Mouse (Mus musculus) hindbrain, embryonic 15.5 days (tissue): ENCODE measurements around the gene Polr3f. TPM values are rescaled to one million over a fixed set of nuclear protein-coding genes. Genes with fewer than 3 reads are reported as not detected.

ENCODE experiments used
- ATAC-seq: fragments of 200-750 bp; cut with Nextera tagmentation; 2 replicates; pipeline ENCODE4 v1.8.0; 2017; ENCODE audit warnings: low read depth, moderate number of reproducible peaks, moderate TSS enrichment; ENCODE audit not compliant: low FRiP score
- H3K27ac ChIP-seq: fragments of 300-500 bp; sonication (generic); replicated peaks from 2 replicates; pipeline ENCODE4 v1.5.1; 2015; ENCODE audit warnings: mild to moderate bottlenecking, inconsistent platforms
- H3K27me3 ChIP-seq: fragments of 300-500 bp; sonication (generic); 2 replicates; pipeline ENCODE4 v1.6.1; 2015; ENCODE audit warnings: control low read depth, inconsistent platforms
- H3K36me3 ChIP-seq: fragments of 300-500 bp; sonication (generic); 2 replicates; pipeline ENCODE4 v1.6.1; 2015; ENCODE audit warnings: control low read depth, inconsistent platforms
- H3K4me1 ChIP-seq: fragments of 300-500 bp; sonication (generic); replicated peaks from 2 replicates; pipeline ENCODE4 v1.6.1; 2015; ENCODE audit warnings: control low read depth, inconsistent platforms
- H3K4me2 ChIP-seq: fragments of 300-500 bp; sonication (generic); 2 replicates; pipeline ENCODE4 v1.6.1; 2015; ENCODE audit warnings: moderate library complexity, mild to moderate bottlenecking, inconsistent platforms
- H3K4me3 ChIP-seq: fragments of 300-500 bp; sonication (generic); 2 replicates; pipeline ENCODE4 v1.5.1; 2015; ENCODE audit warnings: mild to moderate bottlenecking, inconsistent platforms
- H3K9ac ChIP-seq: fragments of 300-500 bp; sonication (generic); 2 replicates; pipeline ENCODE4 v1.6.1; 2015; ENCODE audit warnings: inconsistent platforms
- H3K9me3 ChIP-seq: fragments of 300-500 bp; sonication (generic); 2 replicates; pipeline ENCODE4 v1.6.1; 2016; ENCODE audit warnings: control low read depth, inconsistent platforms
- WGBS: fragments of 180-500 bp; shearing (Covaris S2); methylation state at CpG from one replicate; pipeline ENCODE4 v1.1.7; 2015; 5-methylcytosine and 5-hydroxymethylcytosine counted together
- polyA plus RNA-seq: library from polyadenylated mRNA; unstranded; fragments of >200 nt; fragmentation: Nextera tagmentation; extraction: Ambion mirVana; gene quantifications from 2 replicates; pipeline ENCODE4 v1.2.1, GENCODE M21; 2015

The Polr3f gene
- polyA plus RNA-seq, 1 experiment from 2014 or later, result 25.1 TPM

- Histone ChIP-seq H3K27me3 (no peaks in the 10 kb centered on the region), H3K4me3 (no peak overlapping the region), H3K27ac (no peak overlapping the region), H3K4me2 (no peak overlapping the region), H3K36me3 (peaks cover 72% of the 10 kb centered on the region), H3K4me1 (no peaks in the 10 kb centered on the region), H3K9me3 (no peaks in the 10 kb centered on the region), H3K9ac (no peak overlapping the region)
- 86% methylated on average over 4 of the region's 4 CpGs for WGBS
- no peak for ATAC-seq
Observed at GRCm38 (mm10) chr2:144541246-144541645, 13.7 kb downstream of the Polr3f start.

GRCm38 (mm10) chr2:144543670-144544069 lies 16.2 kb downstream of the Polr3f start:
- H3K36me3 ChIP-seq, result peaks cover 62% of the 10 kb centered on the region
- no peak overlapping the region for H3K4me2 ChIP-seq
- H3K4me3 ChIP-seq, result no peak overlapping the region
- no peaks in the 10 kb centered on the region for H3K27me3 ChIP-seq
- 90% methylated on average over 6 of the region's 6 CpGs for WGBS
- no peaks in the 10 kb centered on the region for H3K9me3 ChIP-seq
- no peak overlapping the region for H3K9ac ChIP-seq
- no peak for ATAC-seq
- no peak overlapping the region for H3K27ac ChIP-seq
- H3K4me1 ChIP-seq, result no peaks in the 10 kb centered on the region

GRCm38 (mm10) chr2:144544630-144545029 lies 17.1 kb downstream of the Polr3f start:
- no peak overlapping the region for H3K27ac ChIP-seq
- WGBS, result 84% methylated on average over 6 of the region's 6 CpGs
- H3K4me3 ChIP-seq, result no peak overlapping the region
- H3K9ac ChIP-seq, result no peak overlapping the region
- H3K27me3 ChIP-seq, result no peaks in the 10 kb centered on the region
- H3K9me3 ChIP-seq, result no peaks in the 10 kb centered on the region
- peaks cover 2% of the 10 kb centered on the region; the same call in 1 of the 2 replicates for H3K4me1 ChIP-seq
- no peak for ATAC-seq
- peaks cover 53% of the 10 kb centered on the region for H3K36me3 ChIP-seq
- H3K4me2 ChIP-seq, result no peak overlapping the region

- Histone ChIP-seq H3K27ac (no peak overlapping the region), H3K4me3 (no peak overlapping the region), H3K36me3 (peaks cover 48% of the 10 kb centered on the region), H3K9ac (no peak overlapping the region), H3K4me2 (no peak overlapping the region), H3K9me3 (no peaks in the 10 kb centered on the region), H3K27me3 (no peaks in the 10 kb centered on the region), H3K4me1 (peaks cover 6% of the 10 kb centered on the region)
- 93% methylated on average over 2 of the region's 2 CpGs for WGBS
- no peak for ATAC-seq
Observed at GRCm38 (mm10) chr2:144545061-144545460, 17.5 kb downstream of the Polr3f start.

DNA sequence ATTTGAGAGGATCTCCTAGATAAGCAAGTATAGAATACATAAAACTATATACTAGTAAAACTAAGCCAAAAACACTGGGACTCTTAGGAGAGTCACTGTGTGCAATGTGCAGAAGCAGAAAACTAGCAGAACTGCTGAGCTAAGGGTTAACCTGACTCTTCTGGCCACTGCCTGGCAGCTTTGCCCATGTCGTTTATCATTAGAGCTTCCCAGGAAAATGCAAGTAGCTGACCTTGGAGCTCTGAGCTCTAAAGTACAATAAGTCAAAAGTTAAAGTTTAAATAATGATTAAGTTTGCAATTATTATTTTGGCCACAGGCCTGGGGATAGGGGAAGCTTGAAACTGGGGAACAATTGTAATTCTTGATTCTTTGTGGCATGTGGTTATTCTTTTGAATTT lies 18.0 kb downstream of the Polr3f start:
- Histone ChIP-seq H3K4me3 (no peak overlapping the region), H3K4me2 (no peak overlapping the region), H3K9me3 (no peaks in the 10 kb centered on the region), H3K27me3 (no peaks in the 10 kb centered on the region), H3K9ac (no peak overlapping the region), H3K27ac (no peak overlapping the region), H3K4me1 (peaks cover 7% of the 10 kb centered on the region), H3K36me3 (peaks cover 45% of the 10 kb centered on the region)
- no peak for ATAC-seq
- 56% methylated on average over 1 of the region's 1 CpGs for WGBS

DNA sequence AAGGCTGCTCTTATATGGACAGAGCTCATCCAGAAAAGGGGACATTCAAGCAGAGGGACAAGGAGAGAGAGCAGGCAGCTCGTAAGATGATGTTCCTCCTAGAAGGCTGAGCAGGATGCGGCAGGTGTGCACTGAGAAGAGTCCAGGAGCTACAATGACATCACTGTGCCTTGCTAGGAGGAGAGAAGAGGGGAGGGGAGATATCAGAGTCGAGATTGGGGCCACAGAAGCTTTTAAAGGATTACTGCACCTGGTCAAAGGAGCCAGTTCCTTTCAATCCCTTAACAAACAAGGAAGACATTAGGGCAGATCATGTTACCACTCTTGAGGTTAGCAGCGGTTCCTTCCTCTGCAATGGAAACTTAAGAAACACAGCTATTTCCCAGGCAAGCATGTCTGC lies 20.0 kb downstream of the Polr3f start:
- 82% methylated on average over 4 of the region's 4 CpGs for WGBS
- no peak overlapping the region for H3K9ac ChIP-seq
- H3K36me3 ChIP-seq, result peaks cover 34% of the 10 kb centered on the region

GRCm38 (mm10) chr2:144550529-144550928 lies 23.0 kb downstream of the Polr3f start, which contains the start of gene Rbbp9:
Rbbp9 (minus strand) TSS chr2:144550869.
- Histone ChIP-seq H3K4me3 (peak within 1 kb of the TSS; percentile 87), H3K4me1 (peaks cover 13% of the 10 kb centered on the region), H3K27me3 (no peaks in the 10 kb centered on the region), H3K9me3 (no peaks in the 10 kb centered on the region), H3K27ac (peak within 1 kb of the TSS; percentile 89), H3K36me3 (peaks cover 12% of the 10 kb centered on the region), H3K9ac (peak within 1 kb of the TSS; percentile 94), H3K4me2 (peak within 1 kb of the TSS; percentile 55)
- peak; percentile 98 for ATAC-seq
- WGBS, result 0% methylated on average over 17 of the region's 17 CpGs

More for the DNA sequence above, 20.0 kb downstream of the Polr3f start:
- H3K4me2 ChIP-seq, result no peak overlapping the region
- no peaks in the 10 kb centered on the region for H3K27me3 ChIP-seq
- ATAC-seq, result no peak
- H3K4me1 ChIP-seq, result peaks cover 7% of the 10 kb centered on the region
- H3K9me3 ChIP-seq, result no peaks in the 10 kb centered on the region
- H3K27ac ChIP-seq, result no peak overlapping the region
- no peak overlapping the region for H3K4me3 ChIP-seq

- 93% methylated on average over 3 of the region's 3 CpGs for WGBS
Observed at GRCm38 (mm10) chr2:144553905-144554304, 26.4 kb downstream of the Polr3f start.

GRCm38 (mm10) chr2:144555286-144555819 lies 27.8 kb downstream of the Polr3f start:
- no peaks in the 10 kb centered on the region for H3K9me3 ChIP-seq
- no peaks in the 10 kb centered on the region for H3K27me3 ChIP-seq
- H3K4me2 ChIP-seq, result peak overlapping the region; percentile 79
- H3K36me3 ChIP-seq, result peaks cover 9% of the 10 kb centered on the region; the same call in 1 of the 2 replicates
- WGBS, result 3% methylated on average over 14 of the region's 14 CpGs
- H3K9ac ChIP-seq, result peak overlapping the region; percentile 54
- H3K27ac ChIP-seq, result peak overlapping the region; percentile 86
- no peak for ATAC-seq
- peak overlapping the region; percentile 71 for H3K4me3 ChIP-seq
- H3K4me1 ChIP-seq, result peaks cover 14% of the 10 kb centered on the region

More at GRCm38 (mm10) chr2:144553905-144554304, 26.4 kb downstream of the Polr3f start:
- Histone ChIP-seq H3K27me3 (no peaks in the 10 kb centered on the region), H3K4me2 (no peak overlapping the region), H3K27ac (no peak overlapping the region), H3K4me3 (no peak overlapping the region), H3K36me3 (no peaks in the 10 kb centered on the region), H3K4me1 (peaks cover 21% of the 10 kb centered on the region), H3K9ac (no peak overlapping the region), H3K9me3 (no peaks in the 10 kb centered on the region)
- ATAC-seq, result no peak

- peak; percentile 98 for ATAC-seq
- H3K27ac ChIP-seq, result peak within 1 kb of the TSS; percentile 86
- peaks cover 9% of the 10 kb centered on the region; the same call in 1 of the 2 replicates for H3K36me3 ChIP-seq
- peak within 1 kb of the TSS; percentile 71 for H3K4me3 ChIP-seq
- no peaks in the 10 kb centered on the region for H3K9me3 ChIP-seq
- peaks cover 14% of the 10 kb centered on the region for H3K4me1 ChIP-seq
- H3K9ac ChIP-seq, result peak within 1 kb of the TSS; percentile 63
- under 1% methylated on average over 44 of the region's 44 CpGs for WGBS
- no peaks in the 10 kb centered on the region for H3K27me3 ChIP-seq
- peak within 1 kb of the TSS; percentile 79 for H3K4me2 ChIP-seq
Observed at GRCm38 (mm10) chr2:144555820-144556552, 28.5 kb downstream of the Polr3f start, which contains the start of gene Sec23b. Sec23b (plus strand) TSS chr2:144556229.

GRCm38 (mm10) chr2:144588723-144589122 lies 61.2 kb downstream of the Polr3f start:
- no peaks in the 10 kb centered on the region for H3K4me1 ChIP-seq
- no peak overlapping the region for H3K4me2 ChIP-seq
- H3K9me3 ChIP-seq, result no peaks in the 10 kb centered on the region
- H3K9ac ChIP-seq, result no peak overlapping the region
- peaks cover 48% of the 10 kb centered on the region for H3K36me3 ChIP-seq
- 84% methylated on average over 4 of the region's 4 CpGs for WGBS
- no peaks in the 10 kb centered on the region for H3K27me3 ChIP-seq
- no peak overlapping the region for H3K27ac ChIP-seq
- no peak overlapping the region for H3K4me3 ChIP-seq
- no peak for ATAC-seq
